Mouse (Mus musculus) heart, embryonic 14.5 days (tissue): ENCODE measurements around the gene Tox2. TPM values are rescaled to one million over a fixed set of nuclear protein-coding genes. Genes with fewer than 3 reads are reported as not detected.

Experiments used
- ATAC-seq: fragments of 200-750 bp; cut with Nextera tagmentation; 2 replicates; pipeline ENCODE4 v1.8.0; 2017; ENCODE audit warnings: low read depth, moderate TSS enrichment; ENCODE audit not compliant: insufficient number of reproducible peaks, insufficient read depth, low FRiP score
- H3K27ac ChIP-seq, 2 experiments: fragments of 200-500 bp in 1 of 2; fragments of 300-500 bp in 1 of 2; sonication (generic) in 1 of 2; replicated peaks in 1 of 2; 2 replicates each; pipeline ENCODE4 v1.5.1; 2012 to 2014; ENCODE audit warnings: low read depth in 2 of 2, low read length in 2 of 2, control low read depth in 1 of 2, mild to moderate bottlenecking in 1 of 2, mixed read lengths in 1 of 2; ENCODE audit not compliant: control insufficient read depth in 1 of 2, insufficient read depth in 1 of 2
- H3K27me3 ChIP-seq: fragments of 300-500 bp; sonication (generic); 2 replicates; pipeline ENCODE4 v1.6.1; 2014; ENCODE audit warnings: mild to moderate bottlenecking, low read length, control low read depth; ENCODE audit not compliant: control insufficient read depth, insufficient read depth
- H3K36me3 ChIP-seq: fragments of 300-500 bp; sonication (generic); 2 replicates; pipeline ENCODE4 v1.6.1; 2014; ENCODE audit warnings: mild to moderate bottlenecking, control low read depth, low read length, mixed read lengths; ENCODE audit not compliant: control insufficient read depth, insufficient read depth
- H3K4me1 ChIP-seq, 2 experiments: fragments of 200-500 bp in 1 of 2; fragments of 300-500 bp in 1 of 2; sonication (generic) in 1 of 2; 2 replicates each; pipeline ENCODE4 v1.6.1; 2012 to 2014; ENCODE audit warnings: low read length in 2 of 2, control low read depth in 1 of 2, mixed read lengths in 1 of 2; ENCODE audit not compliant: control insufficient read depth in 2 of 2, insufficient read depth in 2 of 2
- H3K4me2 ChIP-seq: fragments of 300-500 bp; sonication (generic); 2 replicates; pipeline ENCODE4 v1.6.1; 2014; ENCODE audit warnings: mild to moderate bottlenecking, low read length
- H3K4me3 ChIP-seq, 2 experiments: fragments of 200-500 bp in 1 of 2; fragments of 300-500 bp in 1 of 2; sonication (generic) in 1 of 2; 2 replicates each; pipeline ENCODE4 v1.5.1; 2012 to 2014; ENCODE audit warnings: low read length in 2 of 2, mild to moderate bottlenecking in 2 of 2, control low read depth in 1 of 2, low read depth in 1 of 2, moderate library complexity in 1 of 2; ENCODE audit not compliant: control insufficient read depth in 1 of 2, insufficient read depth in 1 of 2
- H3K9ac ChIP-seq: fragments of 300-500 bp; sonication (generic); 2 replicates; pipeline ENCODE4 v1.6.1; 2014; ENCODE audit warnings: mild to moderate bottlenecking, low read length
- H3K9me3 ChIP-seq: fragments of 300-500 bp; sonication (generic); 2 replicates; pipeline ENCODE4 v1.6.1; 2016; ENCODE audit warnings: low read length, control low read depth; ENCODE audit not compliant: control insufficient read depth
- WGBS: fragments of 180-500 bp; shearing (Covaris S2); extraction: QIAGEN DNeasy Blood & Tissue Kit; methylation state at CpG from one replicate; pipeline ENCODE4 v1.1.7; 2014; 5-methylcytosine and 5-hydroxymethylcytosine counted together
- polyA plus RNA-seq: library from polyadenylated mRNA; unstranded; fragments of >200 nt; fragmentation: Nextera tagmentation; extraction: Ambion mirVana; gene quantifications from 2 replicates; pipeline ENCODE4 v1.2.1, GENCODE M21; 2014

The Tox2 gene
- polyA plus RNA-seq, 1 experiment from 2014 or later, result 3.8 TPM

GRCm38 (mm10) chr2:163277979-163278378 lies 75.1 kb downstream of the Tox2 start:
- WGBS, result 36% methylated on average over 9 of the region's 9 CpGs
- no peaks in the 10 kb centered on the region for H3K9me3 ChIP-seq
- H3K4me3 ChIP-seq, result no peak overlapping the region
- no peak for ATAC-seq
- H3K27me3 ChIP-seq, result no peaks in the 10 kb centered on the region
- H3K36me3 ChIP-seq, result no peaks in the 10 kb centered on the region
- H3K4me1 ChIP-seq, result peaks cover 6 to 7% of the 10 kb centered on the region in 2 experiments; a peak in 2 of 4 replicates
- H3K4me2 ChIP-seq, result no peak overlapping the region
- H3K9ac ChIP-seq, result no peak overlapping the region
- H3K27ac ChIP-seq, result no peak overlapping the region

- no peaks in the 10 kb centered on the region for H3K36me3 ChIP-seq
- ATAC-seq, result no peak
- no peak overlapping the region for H3K27ac ChIP-seq
- H3K9me3 ChIP-seq, result no peaks in the 10 kb centered on the region
- H3K4me3 ChIP-seq, result no peak overlapping the region
- H3K4me2 ChIP-seq, result no peak overlapping the region
- H3K27me3 ChIP-seq, result no peaks in the 10 kb centered on the region
- peaks cover 10 to 20% of the 10 kb centered on the region in 2 experiments for H3K4me1 ChIP-seq
- WGBS, result 60% methylated on average over 17 of the region's 23 CpGs
- H3K9ac ChIP-seq, result no peak overlapping the region
Measured at GRCm38 (mm10) chr2:163280636-163281322, 77.9 kb downstream of the Tox2 start.

- no peak for ATAC-seq
- 59% methylated on average over 7 of the region's 7 CpGs for WGBS
- no peaks in the 10 kb centered on the region for H3K36me3 ChIP-seq
- H3K9me3 ChIP-seq, result no peaks in the 10 kb centered on the region
- H3K9ac ChIP-seq, result no peak overlapping the region
- peaks cover 13 to 21% of the 10 kb centered on the region in 2 experiments for H3K4me1 ChIP-seq
- H3K27ac ChIP-seq, result no peak overlapping the region
- peak overlapping the region in 1 of 2 experiments; percentile 25; a peak in 2 of 4 replicates for H3K4me3 ChIP-seq
- H3K27me3 ChIP-seq, result 0 out of 2 replicates have a peak, but pooled peaks cover 3% of the 10 kb centered on the region
- peak overlapping the region; percentile 55 for H3K4me2 ChIP-seq
Measured at GRCm38 (mm10) chr2:163284856-163285255, 81.9 kb downstream of the Tox2 start.

GRCm38 (mm10) chr2:163285335-163285734 lies 82.4 kb downstream of the Tox2 start:
- Histone ChIP-seq H3K27ac (peak overlapping the region in 1 of 2 experiments; percentile 15; a peak in 1 of 4 replicates), H3K9me3 (no peaks in the 10 kb centered on the region), H3K4me1 (peaks cover 13 to 21% of the 10 kb centered on the region in 2 experiments), H3K4me3 (peak overlapping the region; percentile 6 to 25; a peak in 3 of 4 replicates), H3K9ac (0 out of 2 replicates have a peak overlapping the region, but pooled peaks have one; percentile 6), H3K36me3 (no peaks in the 10 kb centered on the region), H3K4me2 (peak overlapping the region; percentile 55), H3K27me3 (0 out of 2 replicates have a peak, but pooled peaks cover 8% of the 10 kb centered on the region)
- 6% methylated on average over 9 of the region's 9 CpGs for WGBS
- no peak for ATAC-seq

- H3K4me2 ChIP-seq, result peak overlapping the region; percentile 55
- H3K27ac ChIP-seq, result no peak overlapping the region; a peak in 1 of 4 replicates
- 37% methylated on average over 7 of the region's 7 CpGs for WGBS
- no peaks in the 10 kb centered on the region for H3K9me3 ChIP-seq
- no peaks in the 10 kb centered on the region for H3K36me3 ChIP-seq
- peaks cover 10% of the 10 kb centered on the region; the same call in 1 of the 2 replicates for H3K27me3 ChIP-seq
- ATAC-seq, result no peak
- peak overlapping the region; percentile 6 to 25; a peak in 3 of 4 replicates for H3K4me3 ChIP-seq
- 0 out of 2 replicates have a peak overlapping the region, but pooled peaks have one; percentile 6 for H3K9ac ChIP-seq
- H3K4me1 ChIP-seq, result peaks cover 13 to 21% of the 10 kb centered on the region in 2 experiments
Measured at GRCm38 (mm10) chr2:163285762-163286161, 82.8 kb downstream of the Tox2 start.

- H3K27me3 ChIP-seq, result peaks cover 12% of the 10 kb centered on the region; the same call in 1 of the 2 replicates
- H3K4me1 ChIP-seq, result peaks cover 12 to 21% of the 10 kb centered on the region in 2 experiments
- 14% methylated on average over 21 of the region's 21 CpGs for WGBS
- no peaks in the 10 kb centered on the region for H3K9me3 ChIP-seq
- 0 out of 4 replicates have a peak overlapping the region, but pooled peaks of 1 of the 2 experiments have one; percentile 5 for H3K27ac ChIP-seq
- H3K4me2 ChIP-seq, result peak overlapping the region; percentile 55
- peak overlapping the region; percentile 5 to 9; a peak in 3 of 4 replicates for H3K4me3 ChIP-seq
- H3K9ac ChIP-seq, result peak overlapping the region; percentile 43; the same call in 1 of the 2 replicates
- peak; percentile 58; the same call in 1 of the 2 replicates for ATAC-seq
- no peaks in the 10 kb centered on the region for H3K36me3 ChIP-seq
Measured at GRCm38 (mm10) chr2:163288881-163289379, 86.0 kb downstream of the Tox2 start.

- H3K36me3 ChIP-seq, result no peaks in the 10 kb centered on the region
- H3K9ac ChIP-seq, result no peak overlapping the region
- H3K9me3 ChIP-seq, result no peaks in the 10 kb centered on the region
- no peak overlapping the region for H3K4me2 ChIP-seq
- no peaks in the 10 kb centered on the region for H3K27me3 ChIP-seq
- no peak for ATAC-seq
- no peak overlapping the region for H3K27ac ChIP-seq
- 59% methylated on average over 11 of the region's 11 CpGs for WGBS
- no peak overlapping the region for H3K4me3 ChIP-seq
- H3K4me1 ChIP-seq, result no peaks in the 10 kb centered on the region
Measured at GRCm38 (mm10) chr2:163296999-163297630, 94.2 kb downstream of the Tox2 start.
